Mouse (Mus musculus) midbrain, embryonic 16.5 days (tissue): ENCODE results near the gene Erich3. TPM values are rescaled to one million over a fixed set of nuclear protein-coding genes. Genes with fewer than 3 reads are reported as not detected.
A peak's percentile ranks its signal among the peaks of the same experiment; 100 is the strongest.

Source experiments
- ATAC-seq: fragments of 200-750 bp; cut with Nextera tagmentation; 2 replicates; pipeline ENCODE4 v1.8.0; 2017; ENCODE audit warnings: moderate TSS enrichment
- H3K27ac ChIP-seq: fragments of 300-500 bp; sonication (generic); 2 replicates; pipeline ENCODE4 v1.5.1; 2014; ENCODE audit warnings: mild to moderate bottlenecking, low read length, mixed read lengths
- H3K27me3 ChIP-seq: fragments of 300-500 bp; sonication (generic); 2 replicates; pipeline ENCODE4 v1.6.1; 2014; ENCODE audit warnings: low read depth, low read length, mixed read lengths; ENCODE audit not compliant: control insufficient read depth, insufficient read depth
- H3K36me3 ChIP-seq: fragments of 300-500 bp; sonication (generic); 2 replicates; pipeline ENCODE4 v1.6.1; 2014; ENCODE audit warnings: mild to moderate bottlenecking, low read length, moderate library complexity, mixed read lengths; ENCODE audit not compliant: control insufficient read depth, insufficient read depth
- H3K4me1 ChIP-seq: fragments of 300-500 bp; sonication (generic); 2 replicates; pipeline ENCODE4 v1.6.1; 2014; ENCODE audit warnings: mild to moderate bottlenecking, low read length, mixed read lengths; ENCODE audit not compliant: control insufficient read depth, insufficient read depth
- H3K4me2 ChIP-seq: fragments of 300-500 bp; sonication (generic); 2 replicates; pipeline ENCODE4 v1.6.1; 2014; ENCODE audit warnings: mild to moderate bottlenecking, low read length, mixed read lengths
- H3K4me3 ChIP-seq: fragments of 300-500 bp; sonication (generic); 2 replicates; pipeline ENCODE4 v1.5.1; 2014; ENCODE audit warnings: low read depth, mild to moderate bottlenecking, low read length, moderate library complexity, mixed read lengths
- H3K9ac ChIP-seq: fragments of 300-500 bp; sonication (generic); 2 replicates; pipeline ENCODE4 v1.6.1; 2014; ENCODE audit warnings: low read depth, low read length, mixed read lengths
- H3K9me3 ChIP-seq: fragments of 300-500 bp; sonication (generic); replicated peaks from 2 replicates; pipeline ENCODE4 v1.6.1; 2014; ENCODE audit warnings: mild to moderate bottlenecking, low read length, mixed read lengths; ENCODE audit not compliant: control insufficient read depth, poor library complexity, severe bottlenecking
- WGBS: fragments of 180-500 bp; shearing (Covaris S2); extraction: QIAGEN DNeasy Blood & Tissue Kit; methylation state at CpG from one replicate; pipeline ENCODE4 v1.1.7; 2014; 5-methylcytosine and 5-hydroxymethylcytosine counted together
- polyA plus RNA-seq: library from polyadenylated mRNA; unstranded; fragments of >200 nt; fragmentation: Nextera tagmentation; extraction: Ambion mirVana; gene quantifications from 2 replicates; pipeline ENCODE4 v1.2.1, GENCODE M21; 2015

The Erich3 gene
- polyA plus RNA-seq, 1 experiment from 2014 or later, result 3.3 TPM

DNA sequence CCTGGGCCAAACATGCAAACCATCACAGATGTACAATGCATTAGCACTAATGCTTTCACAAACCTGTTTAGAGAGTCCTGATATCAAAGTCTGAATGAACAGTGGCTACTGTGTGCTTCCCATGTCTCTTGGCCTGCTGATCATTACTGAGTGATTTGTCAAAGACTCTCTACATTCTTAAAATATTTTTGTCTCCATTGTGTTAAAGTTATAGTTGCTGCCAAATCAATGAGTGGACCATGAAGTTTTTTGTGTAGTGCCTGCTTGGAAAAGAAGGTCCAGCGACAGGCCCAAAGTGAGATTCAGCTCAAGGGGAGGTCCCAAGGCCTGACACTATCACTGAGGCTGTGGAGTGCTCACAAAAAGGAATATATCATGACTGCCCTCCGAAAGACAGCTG is 108.0 kb downstream of the Erich3 start:
- WGBS, result 84% methylated on average over 2 of the region's 2 CpGs
- Histone ChIP-seq H3K36me3 (no peaks in the 10 kb centered on the region), H3K4me1 (no peaks in the 10 kb centered on the region), H3K9ac (no peak overlapping the region), H3K9me3 (no peaks in the 10 kb centered on the region), H3K4me3 (no peak overlapping the region), H3K4me2 (no peak overlapping the region), H3K27ac (no peak overlapping the region), H3K27me3 (no peaks in the 10 kb centered on the region)
- ATAC-seq, result no peak

DNA sequence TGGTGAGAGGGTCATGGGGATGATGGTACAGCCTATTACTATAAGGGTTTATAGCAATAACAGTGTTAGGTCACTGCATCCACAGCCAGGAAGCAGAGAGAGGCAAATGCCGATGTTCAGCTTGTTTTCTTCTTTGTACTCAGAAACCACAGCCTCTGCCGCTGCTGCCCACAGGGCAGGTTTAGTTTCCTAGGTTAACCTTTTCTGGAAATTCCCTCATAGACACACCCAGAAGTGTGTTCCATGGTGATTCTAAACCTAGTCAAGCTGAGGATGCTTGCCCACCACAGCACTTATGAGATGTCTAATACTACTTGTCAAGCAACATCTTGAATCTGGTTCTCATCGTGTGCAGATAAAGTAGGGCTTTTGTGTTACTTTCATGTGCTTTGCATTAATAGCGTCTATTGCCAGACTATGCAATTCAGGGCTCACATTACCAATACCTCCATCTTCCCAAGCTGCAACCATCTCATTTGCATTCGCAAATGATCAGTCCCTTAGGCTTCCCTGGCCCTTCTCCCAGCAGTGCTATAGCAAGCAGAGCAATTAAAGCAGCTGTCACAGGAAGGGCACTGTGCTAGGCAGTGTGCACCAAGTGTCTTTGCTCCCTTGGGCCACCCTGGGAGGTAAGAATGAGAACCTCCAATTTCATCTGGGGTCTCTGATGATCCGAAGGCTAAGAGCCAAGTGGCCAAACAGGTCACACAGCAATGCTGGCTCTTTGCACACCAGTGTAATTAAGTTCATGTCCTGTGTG is 115.4 kb downstream of the Erich3 start:
- Histone ChIP-seq H3K27ac (no peak overlapping the region; the same call in 1 of the 2 replicates), H3K36me3 (no peaks in the 10 kb centered on the region), H3K4me2 (no peak overlapping the region), H3K9ac (no peak overlapping the region), H3K4me1 (peaks cover 11% of the 10 kb centered on the region; the same call in 1 of the 2 replicates), H3K9me3 (no peaks in the 10 kb centered on the region), H3K27me3 (no peaks in the 10 kb centered on the region), H3K4me3 (no peak overlapping the region)
- peak; percentile 53; the same call in 1 of the 2 replicates for ATAC-seq
- 49% methylated on average over 6 of the region's 6 CpGs for WGBS

DNA sequence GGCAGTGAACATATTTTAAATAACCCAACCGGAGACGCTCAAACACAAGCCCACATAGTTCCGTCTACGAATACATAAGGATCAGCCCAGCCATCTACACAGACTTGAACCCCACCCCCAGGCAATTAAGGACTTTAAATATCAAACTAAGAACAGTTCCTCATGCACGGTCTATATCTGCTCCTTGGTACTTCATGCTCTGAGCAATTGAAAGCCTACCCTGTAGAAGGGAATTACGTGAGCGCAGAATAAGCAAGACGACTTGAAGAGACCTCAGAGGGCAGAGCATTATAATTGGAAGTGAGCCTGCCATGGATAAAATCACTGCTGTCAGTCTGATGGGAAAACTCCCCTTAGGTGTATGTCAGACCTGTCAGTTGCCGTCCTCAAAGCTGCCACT is 122.7 kb downstream of the Erich3 start:
- peak; percentile 60 for ATAC-seq

DNA sequence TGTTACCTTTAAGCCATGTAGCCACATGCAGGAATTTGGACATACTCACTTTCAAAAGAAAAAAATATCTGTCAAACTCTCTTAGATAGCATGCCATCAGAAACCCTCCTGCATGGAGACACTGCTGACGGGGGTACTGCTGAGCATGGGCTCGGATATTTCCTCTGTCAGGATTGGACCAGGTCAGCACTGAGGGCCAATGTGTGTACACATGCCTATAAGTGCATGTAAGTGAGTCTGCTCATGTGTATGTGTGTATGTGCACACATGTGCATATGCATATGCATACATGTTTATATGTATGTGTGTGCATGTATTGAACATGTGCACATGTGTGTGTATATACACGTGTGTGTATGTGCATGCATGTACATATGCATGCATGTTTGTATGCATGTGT is 124.0 kb downstream of the Erich3 start:
- 85% methylated on average over 3 of the region's 3 CpGs for WGBS
- Histone ChIP-seq H3K4me3 (no peak overlapping the region), H3K9ac (no peak overlapping the region), H3K4me2 (no peak overlapping the region), H3K9me3 (no peaks in the 10 kb centered on the region), H3K27ac (no peak overlapping the region), H3K27me3 (no peaks in the 10 kb centered on the region), H3K36me3 (no peaks in the 10 kb centered on the region), H3K4me1 (no peaks in the 10 kb centered on the region; the same call in 1 of the 2 replicates)
- ATAC-seq, result no peak

More for the DNA sequence above, 122.7 kb downstream of the Erich3 start:
- H3K9ac ChIP-seq, result no peak overlapping the region
- no peaks in the 10 kb centered on the region for H3K36me3 ChIP-seq
- H3K9me3 ChIP-seq, result no peaks in the 10 kb centered on the region
- no peak overlapping the region for H3K27ac ChIP-seq
- WGBS, result 81% methylated on average over 9 of the region's 9 CpGs
- H3K4me1 ChIP-seq, result peaks cover 2% of the 10 kb centered on the region; the same call in 1 of the 2 replicates
- H3K4me3 ChIP-seq, result no peak overlapping the region
- H3K27me3 ChIP-seq, result no peaks in the 10 kb centered on the region
- H3K4me2 ChIP-seq, result no peak overlapping the region

DNA sequence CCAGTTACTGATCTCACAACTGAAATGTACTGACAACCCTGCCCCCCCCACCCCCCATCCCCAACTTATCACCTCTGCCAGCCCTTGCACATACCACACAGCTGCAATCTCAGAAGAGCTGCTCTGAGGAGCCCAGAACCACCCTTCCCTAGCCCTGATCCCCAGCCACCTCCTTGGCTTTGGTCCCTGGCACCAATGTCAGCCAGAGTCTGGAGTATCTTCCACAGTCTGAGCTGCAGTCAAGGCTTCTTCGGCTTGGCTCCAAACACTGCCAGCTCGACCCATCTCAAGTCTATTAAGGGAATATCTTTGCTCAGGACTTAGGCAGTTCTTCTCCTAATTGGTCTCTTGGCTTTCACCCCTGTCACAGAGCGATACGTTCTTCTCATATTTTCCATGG is 129.9 kb downstream of the Erich3 start:
- WGBS, result 83% methylated on average over 4 of the region's 4 CpGs
- Histone ChIP-seq H3K9ac (no peak overlapping the region), H3K4me2 (no peak overlapping the region), H3K27me3 (no peaks in the 10 kb centered on the region), H3K9me3 (no peaks in the 10 kb centered on the region), H3K4me1 (no peaks in the 10 kb centered on the region), H3K27ac (no peak overlapping the region), H3K4me3 (no peak overlapping the region), H3K36me3 (no peaks in the 10 kb centered on the region)
- ATAC-seq, result no peak

DNA sequence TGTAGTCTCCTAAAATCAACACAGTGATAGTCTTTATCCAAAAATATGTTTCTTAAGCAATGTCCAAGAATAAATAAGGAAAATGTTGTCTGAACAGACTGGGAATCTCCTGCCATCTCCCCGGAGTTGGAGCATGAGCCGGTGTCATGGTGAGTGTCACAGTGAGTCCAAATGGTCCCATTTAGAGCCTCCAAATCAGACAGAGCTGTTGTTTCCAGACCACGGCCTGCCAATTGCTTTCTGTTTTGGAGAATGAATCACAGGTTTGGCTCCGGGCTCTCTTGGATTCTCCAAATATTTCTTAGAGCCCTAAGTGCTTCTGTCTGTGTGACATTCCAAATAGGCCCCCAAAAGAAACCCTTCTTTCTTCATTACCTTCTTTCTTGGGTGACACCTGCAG is 135.1 kb downstream of the Erich3 start:
- ATAC-seq, result no peak
- H3K27ac ChIP-seq, result no peak overlapping the region
- no peaks in the 10 kb centered on the region for H3K36me3 ChIP-seq
- H3K27me3 ChIP-seq, result no peaks in the 10 kb centered on the region
- H3K4me3 ChIP-seq, result no peak overlapping the region
- H3K4me1 ChIP-seq, result peaks cover 12% of the 10 kb centered on the region
- 92% methylated on average over 4 of the region's 4 CpGs for WGBS
- no peaks in the 10 kb centered on the region for H3K9me3 ChIP-seq
- H3K4me2 ChIP-seq, result no peak overlapping the region
- no peak overlapping the region for H3K9ac ChIP-seq

DNA sequence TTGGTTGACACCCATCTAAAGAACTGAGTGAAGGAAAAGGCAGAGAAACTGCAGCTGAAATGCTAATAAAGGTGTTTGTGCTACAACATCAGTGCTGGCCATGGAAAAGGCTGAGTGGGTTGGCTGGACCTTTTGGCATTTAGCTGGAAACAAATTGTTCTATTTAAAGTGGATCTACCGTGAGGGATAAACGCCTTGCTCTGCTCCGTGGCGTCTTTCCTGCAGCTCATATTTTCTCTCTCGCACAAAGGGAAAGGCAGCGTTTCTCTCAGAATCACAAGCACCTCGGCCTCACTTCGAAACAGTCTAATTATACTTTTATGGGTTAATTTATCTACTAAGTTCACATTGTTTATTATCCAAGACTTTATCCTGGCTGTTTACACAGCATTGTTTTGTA is 136.8 kb downstream of the Erich3 start:
- 48% methylated on average over 8 of the region's 8 CpGs for WGBS
- Histone ChIP-seq H3K4me2 (no peak overlapping the region), H3K36me3 (no peaks in the 10 kb centered on the region), H3K27me3 (no peaks in the 10 kb centered on the region), H3K4me1 (peaks cover 12% of the 10 kb centered on the region), H3K9me3 (no peaks in the 10 kb centered on the region), H3K4me3 (no peak overlapping the region), H3K9ac (no peak overlapping the region), H3K27ac (peak overlapping the region; percentile 3)
- ATAC-seq, result no peak

DNA sequence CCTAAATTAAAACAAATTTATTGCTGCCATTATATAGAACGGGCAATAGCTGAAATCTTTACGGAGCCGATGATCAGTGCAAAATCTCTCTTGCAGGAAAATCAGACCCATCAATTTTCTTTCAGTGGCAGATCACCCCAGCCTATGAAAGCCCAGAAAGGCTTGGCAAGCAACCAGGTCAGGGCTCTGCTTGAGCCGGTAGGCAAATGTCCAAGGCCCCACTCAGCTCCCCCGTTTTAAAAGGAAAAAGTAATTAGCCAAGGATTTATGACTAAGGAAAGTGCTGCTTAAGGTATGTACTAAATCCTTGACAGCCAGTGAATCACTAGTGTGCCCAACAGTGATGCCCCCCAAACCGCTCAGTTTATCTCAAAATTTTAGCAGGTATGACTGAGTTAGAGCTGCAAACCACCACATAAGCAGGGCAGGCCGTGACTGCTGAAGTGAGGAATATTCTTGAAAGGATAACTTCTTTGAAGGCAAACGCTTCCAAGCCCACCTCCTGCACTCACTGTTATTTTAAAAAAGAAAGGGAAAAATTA is 137.3 kb downstream of the Erich3 start:
- Histone ChIP-seq H3K4me3 (no peak overlapping the region), H3K9me3 (no peaks in the 10 kb centered on the region), H3K9ac (no peak overlapping the region), H3K27ac (peak overlapping the region; percentile 11; the same call in 1 of the 2 replicates), H3K27me3 (no peaks in the 10 kb centered on the region), H3K4me1 (peaks cover 16% of the 10 kb centered on the region), H3K36me3 (no peaks in the 10 kb centered on the region), H3K4me2 (no peak overlapping the region)
- ATAC-seq, result no peak
- WGBS, result 68% methylated on average over 8 of the region's 8 CpGs

DNA sequence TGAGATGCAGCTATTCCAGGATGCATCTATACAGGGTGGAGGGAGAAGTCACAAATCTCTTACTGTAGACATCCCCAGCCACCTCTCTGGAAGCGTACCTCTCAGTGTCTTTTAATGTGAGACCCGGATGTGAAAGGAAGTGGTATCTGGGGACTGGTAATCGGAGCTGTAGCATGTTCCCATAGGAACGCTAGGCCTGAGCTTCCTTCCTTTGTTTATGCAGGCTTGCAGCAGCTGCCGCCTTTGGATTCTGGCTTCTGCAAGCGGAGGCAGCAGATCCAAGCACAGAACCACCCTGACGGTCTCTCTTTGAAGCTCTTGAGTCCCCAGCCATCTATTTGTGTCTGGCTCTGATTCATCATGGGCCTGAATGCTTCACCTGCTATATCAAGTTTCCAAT is 143.0 kb downstream of the Erich3 start:
- Histone ChIP-seq H3K27ac (peak overlapping the region; percentile 69), H3K9ac (peak overlapping the region; percentile 22; the same call in 1 of the 2 replicates), H3K4me2 (no peak overlapping the region), H3K9me3 (no peaks in the 10 kb centered on the region), H3K27me3 (no peaks in the 10 kb centered on the region), H3K4me3 (no peak overlapping the region), H3K4me1 (peaks cover 33% of the 10 kb centered on the region), H3K36me3 (no peaks in the 10 kb centered on the region)
- whole genome bisulfite sequencing, result 6% methylated on average over 7 of the region's 7 CpGs
- peak; percentile 66 for ATAC-seq
